Mouse (Mus musculus) lung, postnatal 0 days (tissue): ENCODE results near the gene Lsp1. TPM values are rescaled to one million over a fixed set of nuclear protein-coding genes. Genes with fewer than 3 reads are reported as not detected.

Experiments
- ATAC-seq: fragments of 200-750 bp; cut with Nextera tagmentation; 2 replicates; pipeline ENCODE4 v1.8.0; 2017; ENCODE audit warnings: moderate library complexity
- DNase-seq: peaks from one replicate; pipeline ENCODE4 v3.0.0-alpha.2; 2016; ENCODE audit warnings: low spot score
- H3K27ac ChIP-seq: fragments of 300-500 bp; sonication (generic); 2 replicates; pipeline ENCODE4 v1.5.1; 2014; ENCODE audit warnings: antibody characterized with exemption, mild to moderate bottlenecking, low read length, mixed read lengths
- H3K27me3 ChIP-seq: fragments of 300-500 bp; sonication (generic); replicated peaks from 2 replicates; pipeline ENCODE4 v1.6.1; 2014; ENCODE audit warnings: low read length, mixed read lengths; ENCODE audit not compliant: insufficient read depth
- H3K36me3 ChIP-seq: fragments of 300-500 bp; sonication (generic); 2 replicates; pipeline ENCODE4 v1.6.1; 2014; ENCODE audit warnings: low read length, mixed read lengths; ENCODE audit not compliant: insufficient read depth
- H3K4me1 ChIP-seq: fragments of 300-500 bp; sonication (generic); 2 replicates; pipeline ENCODE4 v1.6.1; 2014; ENCODE audit warnings: antibody characterized with exemption, low read depth, low read length, mixed read lengths; ENCODE audit not compliant: insufficient read depth
- H3K4me2 ChIP-seq: fragments of 300-500 bp; sonication (generic); replicated peaks from 2 replicates; pipeline ENCODE4 v1.6.1; 2014; ENCODE audit warnings: low read depth, mild to moderate bottlenecking, low read length, moderate library complexity, mixed read lengths
- H3K4me3 ChIP-seq: fragments of 300-500 bp; sonication (generic); 2 replicates; pipeline ENCODE4 v1.5.1; 2014; ENCODE audit warnings: low read depth, low read length
- H3K9ac ChIP-seq: fragments of 300-500 bp; sonication (generic); replicated peaks from 2 replicates; pipeline ENCODE4 v1.6.1; 2014; ENCODE audit warnings: low read depth, mild to moderate bottlenecking
- H3K9me3 ChIP-seq: fragments of 300-500 bp; sonication (generic); 2 replicates; pipeline ENCODE4 v1.6.1; 2016; ENCODE audit warnings: low read length, mixed read lengths
- CTCF ChIP-seq: IDR thresholded peaks from 2 replicates; pipeline ENCODE4 v1.5.1; 2016; ENCODE audit warnings: antibody characterized with exemption, mild to moderate bottlenecking
- EP300 ChIP-seq: IDR thresholded peaks from 2 replicates; pipeline ENCODE4 v1.6.1; 2016; ENCODE audit warnings: antibody characterized with exemption, mild to moderate bottlenecking, control low read depth
- WGBS: fragments of 180-500 bp; shearing (Covaris S2); extraction: QIAGEN DNeasy Blood & Tissue Kit; methylation state at CpG from one replicate; pipeline ENCODE4 v1.1.7; 2014; 5-methylcytosine and 5-hydroxymethylcytosine counted together
- polyA plus RNA-seq: library from polyadenylated mRNA; unstranded; fragments of >200 nt; fragmentation: Nextera tagmentation; extraction: Ambion mirVana; gene quantifications from 2 replicates; pipeline ENCODE4 v1.2.1, GENCODE M21; 2015

Gene Lsp1
- polyA plus RNA-seq, 1 experiment from 2014 or later, result 92.3 TPM

DNA sequence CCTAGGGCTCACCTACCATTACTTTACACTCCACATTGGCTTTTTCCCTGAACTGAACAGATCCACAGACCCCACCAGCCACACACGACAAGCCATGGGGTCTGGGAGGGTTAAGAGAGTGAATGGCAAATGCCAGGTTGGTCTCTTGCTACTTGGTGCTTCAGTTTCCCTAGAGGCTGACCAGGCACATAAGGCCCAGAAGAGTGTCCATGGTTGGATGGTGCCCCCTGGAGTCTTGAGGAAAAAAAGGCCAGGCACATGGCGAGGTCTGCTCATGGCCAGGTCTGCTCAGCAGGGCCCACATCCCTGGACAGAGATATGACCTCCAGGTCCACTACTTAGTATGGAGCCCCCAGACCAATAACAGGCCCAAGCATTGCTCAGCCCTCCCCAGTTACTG is 37.2 kb downstream of the Lsp1 start:
- peak; percentile 54 for DNase-seq

DNA sequence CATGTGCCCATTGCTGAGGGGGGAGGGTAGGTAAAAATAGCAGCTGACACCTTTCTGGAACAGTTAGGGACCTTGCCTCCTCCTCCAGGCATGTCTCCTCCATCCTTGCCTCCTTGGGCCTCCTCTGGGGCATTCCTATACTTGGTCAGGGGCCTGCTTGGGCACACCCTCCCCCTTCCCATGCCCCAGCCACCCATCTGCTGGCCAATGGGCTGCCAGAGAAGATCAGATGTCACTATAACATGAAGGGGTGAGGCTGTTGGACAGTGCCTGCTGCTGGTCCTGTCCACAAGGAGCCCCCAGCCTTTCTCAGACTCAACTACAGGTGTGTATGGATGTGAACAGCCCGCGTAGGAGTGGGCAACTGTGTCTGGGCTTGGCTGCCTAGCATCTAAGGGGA is 38.0 kb downstream of the Lsp1 start, which contains the start of gene Tnnt3:
Tnnt3 (plus strand) TSS at position 262 of the 400 bp plus-strand sequence.
- Histone ChIP-seq H3K9ac (no peak within 1 kb of the TSS), H3K27ac (no peak within 1 kb of the TSS), H3K9me3 (no peaks in the 10 kb centered on the region), H3K27me3 (no peaks in the 10 kb centered on the region), H3K4me2 (no peak within 1 kb of the TSS), H3K36me3 (no peaks in the 10 kb centered on the region), H3K4me1 (no peaks in the 10 kb centered on the region), H3K4me3 (no peak within 1 kb of the TSS)
- TF ChIP-seq CTCF (no peak), EP300 (no peak)
- no peak for DNase-seq
- WGBS, result 80% methylated on average over 2 of the region's 2 CpGs
- ATAC-seq, result no peak

More for the DNA sequence above, 37.2 kb downstream of the Lsp1 start:
- Histone ChIP-seq H3K9ac (no peak overlapping the region), H3K27ac (no peak overlapping the region), H3K4me3 (no peak overlapping the region), H3K36me3 (no peaks in the 10 kb centered on the region), H3K9me3 (no peaks in the 10 kb centered on the region), H3K27me3 (no peaks in the 10 kb centered on the region), H3K4me1 (no peaks in the 10 kb centered on the region), H3K4me2 (no peak overlapping the region)
- WGBS, result 86% methylated on average over 2 of the region's 2 CpGs
- TF ChIP-seq CTCF (peak; percentile 76), EP300 (no peak)
- ATAC-seq, result peak; percentile 67

DNA sequence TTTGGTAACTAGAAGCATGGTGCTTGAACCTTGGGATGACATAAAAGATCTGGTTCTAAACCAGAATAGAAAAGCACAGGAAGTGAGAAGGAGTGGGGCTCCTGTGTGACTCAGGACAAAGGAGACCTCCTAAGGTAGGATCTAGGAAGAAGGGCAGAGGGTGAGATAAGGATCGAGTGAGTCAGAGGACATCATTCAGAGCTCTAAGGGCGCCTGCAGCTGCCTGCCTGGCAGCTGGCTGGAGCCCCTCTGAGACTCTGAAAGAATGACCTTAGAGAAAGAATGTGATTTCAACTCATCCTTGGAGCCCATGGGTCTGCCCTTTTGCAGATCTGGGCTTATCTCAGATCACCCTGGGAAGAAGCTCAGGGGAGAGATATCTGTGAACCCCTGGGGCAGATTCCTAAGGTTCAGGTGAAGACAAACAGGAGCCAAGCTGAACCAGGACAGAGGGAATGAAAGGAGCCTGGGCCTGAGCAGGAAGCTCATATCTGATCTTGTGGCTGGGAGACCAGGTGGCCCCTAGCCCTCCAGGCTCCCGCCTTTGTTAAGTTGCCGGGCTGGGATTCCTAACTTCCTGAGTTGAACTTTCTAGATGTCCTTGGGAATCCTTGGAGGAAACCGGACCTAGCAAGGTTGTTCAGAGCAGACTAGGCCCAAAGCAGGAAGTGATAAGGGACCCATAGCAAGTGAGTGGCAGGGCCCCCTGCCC is 38.6 kb downstream of the Lsp1 start:
- H3K27me3 ChIP-seq, result no peaks in the 10 kb centered on the region
- TF ChIP-seq CTCF (no peak), EP300 (no peak)
- no peak overlapping the region for H3K27ac ChIP-seq
- no peak overlapping the region for H3K4me3 ChIP-seq
- 44% methylated on average over 5 of the region's 5 CpGs for WGBS
- no peak overlapping the region for H3K4me2 ChIP-seq
- no peak overlapping the region for H3K9ac ChIP-seq
- DNase-seq, result no peak
- H3K36me3 ChIP-seq, result no peaks in the 10 kb centered on the region
- ATAC-seq, result no peak
- H3K4me1 ChIP-seq, result no peaks in the 10 kb centered on the region
- H3K9me3 ChIP-seq, result no peaks in the 10 kb centered on the region

DNA sequence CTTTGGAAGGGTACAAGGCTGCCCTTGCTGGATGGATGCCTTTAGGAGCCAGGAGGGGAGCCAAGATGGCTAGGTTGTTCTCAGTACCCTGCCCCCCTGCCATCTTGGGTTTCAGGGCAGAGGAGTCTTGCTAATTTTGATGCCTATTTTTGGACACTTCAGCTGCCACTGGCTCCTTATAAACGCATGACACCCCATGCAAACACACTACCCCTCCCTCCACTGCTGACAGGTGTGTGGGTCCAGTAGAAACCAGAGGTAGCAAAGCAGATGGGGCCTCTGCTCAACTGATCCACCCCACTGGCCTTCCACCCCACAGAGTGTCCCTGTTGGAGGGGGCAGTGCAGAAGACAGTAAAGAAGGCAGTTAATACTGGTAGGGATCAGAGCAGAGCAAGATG is 39.4 kb downstream of the Lsp1 start:
- 71% methylated on average over 1 of the region's 1 CpGs for WGBS
- Histone ChIP-seq H3K27ac (no peak overlapping the region), H3K27me3 (no peaks in the 10 kb centered on the region), H3K4me3 (no peak overlapping the region), H3K9ac (no peak overlapping the region), H3K4me2 (no peak overlapping the region), H3K9me3 (no peaks in the 10 kb centered on the region), H3K36me3 (no peaks in the 10 kb centered on the region), H3K4me1 (no peaks in the 10 kb centered on the region)
- no peak for DNase-seq
- TF ChIP-seq EP300, result no peak
- TF ChIP-seq CTCF, result no peak
- no peak for ATAC-seq

GRCm38 (mm10) chr7:142503206-142503605 is 42.6 kb downstream of the Lsp1 start:
- Histone ChIP-seq H3K27ac (no peak overlapping the region), H3K4me1 (no peaks in the 10 kb centered on the region), H3K9ac (no peak overlapping the region), H3K27me3 (no peaks in the 10 kb centered on the region), H3K9me3 (no peaks in the 10 kb centered on the region), H3K4me3 (no peak overlapping the region), H3K4me2 (no peak overlapping the region), H3K36me3 (no peaks in the 10 kb centered on the region)
- DNase-seq (no peak), ATAC-seq (no peak)
- TF ChIP-seq CTCF, result no peak
- no peak for TF ChIP-seq EP300
- 75% methylated on average over 4 of the region's 4 CpGs for WGBS

DNA sequence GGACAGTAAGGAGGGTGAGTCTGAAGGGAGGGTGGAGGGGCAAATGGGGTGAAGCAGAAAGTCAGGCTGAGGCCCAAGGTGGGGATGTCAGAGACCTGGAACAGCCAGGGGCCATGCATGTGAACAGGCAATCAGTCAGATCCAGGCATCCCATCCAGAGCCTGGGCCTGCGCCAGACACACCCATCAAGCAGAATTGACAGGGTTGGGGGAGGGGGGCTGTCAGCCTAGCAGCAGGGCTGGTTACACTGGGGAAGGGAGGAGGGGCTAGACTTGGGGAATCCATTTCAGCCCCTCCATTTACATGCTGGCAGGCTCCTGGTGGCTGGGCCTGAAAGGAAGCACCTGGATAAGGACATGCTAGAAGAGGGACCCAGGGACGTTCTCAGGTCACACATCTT is 45.3 kb downstream of the Lsp1 start:
- Histone ChIP-seq H3K36me3 (no peaks in the 10 kb centered on the region), H3K4me3 (no peak overlapping the region), H3K27me3 (no peaks in the 10 kb centered on the region), H3K9me3 (no peaks in the 10 kb centered on the region), H3K9ac (no peak overlapping the region), H3K4me1 (no peaks in the 10 kb centered on the region), H3K27ac (no peak overlapping the region), H3K4me2 (no peak overlapping the region)
- ATAC-seq (peak; percentile 13; the same call in 1 of the 2 replicates), DNase-seq (no peak)
- WGBS, result 57% methylated on average over 2 of the region's 2 CpGs
- TF ChIP-seq EP300 (no peak), CTCF (no peak)
